Mouse (Mus musculus) heart, embryonic 14.5 days (tissue): ENCODE measurements around the gene Scgb2b24. TPM values are rescaled to one million over a fixed set of nuclear protein-coding genes. Genes with fewer than 3 reads are reported as not detected.

ENCODE experiments used
- ATAC-seq: fragments of 200-750 bp; cut with Nextera tagmentation; 2 replicates; pipeline ENCODE4 v1.8.0; 2017; ENCODE audit warnings: low read depth, moderate TSS enrichment; ENCODE audit not compliant: insufficient number of reproducible peaks, insufficient read depth, low FRiP score
- H3K27ac ChIP-seq, 2 experiments: fragments of 200-500 bp in 1 of 2; fragments of 300-500 bp in 1 of 2; sonication (generic) in 1 of 2; replicated peaks in 1 of 2; 2 replicates each; pipeline ENCODE4 v1.5.1; 2012 to 2014; ENCODE audit warnings: low read depth in 2 of 2, low read length in 2 of 2, control low read depth in 1 of 2, mild to moderate bottlenecking in 1 of 2, mixed read lengths in 1 of 2; ENCODE audit not compliant: control insufficient read depth in 1 of 2, insufficient read depth in 1 of 2
- H3K27me3 ChIP-seq: fragments of 300-500 bp; sonication (generic); 2 replicates; pipeline ENCODE4 v1.6.1; 2014; ENCODE audit warnings: mild to moderate bottlenecking, low read length, control low read depth; ENCODE audit not compliant: control insufficient read depth, insufficient read depth
- H3K36me3 ChIP-seq: fragments of 300-500 bp; sonication (generic); 2 replicates; pipeline ENCODE4 v1.6.1; 2014; ENCODE audit warnings: mild to moderate bottlenecking, control low read depth, low read length, mixed read lengths; ENCODE audit not compliant: control insufficient read depth, insufficient read depth
- H3K4me1 ChIP-seq, 2 experiments: fragments of 200-500 bp in 1 of 2; fragments of 300-500 bp in 1 of 2; sonication (generic) in 1 of 2; 2 replicates each; pipeline ENCODE4 v1.6.1; 2012 to 2014; ENCODE audit warnings: low read length in 2 of 2, control low read depth in 1 of 2, mixed read lengths in 1 of 2; ENCODE audit not compliant: control insufficient read depth in 2 of 2, insufficient read depth in 2 of 2
- H3K4me2 ChIP-seq: fragments of 300-500 bp; sonication (generic); 2 replicates; pipeline ENCODE4 v1.6.1; 2014; ENCODE audit warnings: mild to moderate bottlenecking, low read length
- H3K4me3 ChIP-seq, 2 experiments: fragments of 200-500 bp in 1 of 2; fragments of 300-500 bp in 1 of 2; sonication (generic) in 1 of 2; 2 replicates each; pipeline ENCODE4 v1.5.1; 2012 to 2014; ENCODE audit warnings: low read length in 2 of 2, mild to moderate bottlenecking in 2 of 2, control low read depth in 1 of 2, low read depth in 1 of 2, moderate library complexity in 1 of 2; ENCODE audit not compliant: control insufficient read depth in 1 of 2, insufficient read depth in 1 of 2
- H3K9ac ChIP-seq: fragments of 300-500 bp; sonication (generic); 2 replicates; pipeline ENCODE4 v1.6.1; 2014; ENCODE audit warnings: mild to moderate bottlenecking, low read length
- H3K9me3 ChIP-seq: fragments of 300-500 bp; sonication (generic); 2 replicates; pipeline ENCODE4 v1.6.1; 2016; ENCODE audit warnings: low read length, control low read depth; ENCODE audit not compliant: control insufficient read depth
- WGBS: fragments of 180-500 bp; shearing (Covaris S2); extraction: QIAGEN DNeasy Blood & Tissue Kit; methylation state at CpG from one replicate; pipeline ENCODE4 v1.1.7; 2014; 5-methylcytosine and 5-hydroxymethylcytosine counted together
- polyA plus RNA-seq: library from polyadenylated mRNA; unstranded; fragments of >200 nt; fragmentation: Nextera tagmentation; extraction: Ambion mirVana; gene quantifications from 2 replicates; pipeline ENCODE4 v1.2.1, GENCODE M21; 2014

Scgb2b24 gene
- polyA plus RNA-seq: not detected in 2 replicates

- Histone ChIP-seq H3K4me1 (no peaks in the 10 kb centered on the region), H3K9ac (no peak within 1 kb of the TSS), H3K36me3 (no peaks in the 10 kb centered on the region), H3K4me3 (no peak within 1 kb of the TSS), H3K9me3 (peaks cover 66% of the 10 kb centered on the region), H3K27me3 (no peaks in the 10 kb centered on the region), H3K4me2 (no peak within 1 kb of the TSS), H3K27ac (no peak within 1 kb of the TSS)
- WGBS: 54% methylated on average over 2 of the region's 2 CpGs
- ATAC-seq: no peak
Measured at GRCm38 (mm10) chr7:33739212-33739611, at the start of gene Scgb2b24. Gene Scgb2b24 (minus strand): TSS chr7:33739312.

GRCm38 (mm10) chr7:33743499-33743898 lies 4.4 kb upstream of the Scgb2b24 start, which contains the start of gene Scgb1b24:
Gene Scgb1b24 (plus strand): TSS chr7:33743799.
- no peak within 1 kb of the TSS for H3K4me2 ChIP-seq
- 67% methylated on average over 3 of the region's 3 CpGs for WGBS
- H3K9ac ChIP-seq: no peak within 1 kb of the TSS
- H3K27me3 ChIP-seq: no peaks in the 10 kb centered on the region
- H3K27ac ChIP-seq: no peak within 1 kb of the TSS
- ATAC-seq: no peak
- H3K9me3 ChIP-seq: peaks cover 62% of the 10 kb centered on the region
- H3K4me3 ChIP-seq: no peak within 1 kb of the TSS
- H3K4me1 ChIP-seq: no peaks in the 10 kb centered on the region
- H3K36me3 ChIP-seq: no peaks in the 10 kb centered on the region

- Histone ChIP-seq H3K4me2 (no peak overlapping the region), H3K9me3 (peaks cover 44% of the 10 kb centered on the region), H3K27ac (no peak overlapping the region), H3K27me3 (no peaks in the 10 kb centered on the region), H3K36me3 (no peaks in the 10 kb centered on the region), H3K4me3 (no peak overlapping the region), H3K4me1 (no peaks in the 10 kb centered on the region), H3K9ac (no peak overlapping the region)
- ATAC-seq: no peak
- WGBS: 14% methylated on average over 1 of the region's 1 CpGs
Measured at GRCm38 (mm10) chr7:33689864-33690263, 49.2 kb downstream of the Scgb2b24 start.

Other genes with a start within 250 kb of the Scgb2b24 start
- not detected in 2 replicates for gene Scgb2b21, start 218.9 kb downstream of the Scgb2b24 start, polyA plus RNA-seq
- not detected in 2 replicates for gene Scgb1b24, start 4.5 kb upstream of the Scgb2b24 start, polyA plus RNA-seq
- gene Scgb2b26, start 205.7 kb upstream of the Scgb2b24 start, polyA plus RNA-seq: not detected in 2 replicates